Mouse (Mus musculus) heart, postnatal 10 days (tissue): ENCODE results near the gene Xpo4. TPM values are rescaled to one million over a fixed set of nuclear protein-coding genes. Genes with fewer than 3 reads are reported as not detected.

Source experiments
- DNase-seq, 2 experiments: peaks; one replicate each; pipeline ENCODE4 v3.0.0; 2021
- intact Hi-C: fragments of 180-260 bp; cut with DNase I; formaldehyde crosslinking; loops from one replicate; pipeline ENCODE4 v1.15.1; 2025
- total RNA-seq, 2 experiments: library from RNA; stranded (reverse); gene quantifications; 2 replicates each; pipeline ENCODE4 v1.2.3; 2021

Xpo4 gene
- total RNA-seq, 2 experiments from 2014 or later = 16.6 to 19.1 TPM

DNA sequence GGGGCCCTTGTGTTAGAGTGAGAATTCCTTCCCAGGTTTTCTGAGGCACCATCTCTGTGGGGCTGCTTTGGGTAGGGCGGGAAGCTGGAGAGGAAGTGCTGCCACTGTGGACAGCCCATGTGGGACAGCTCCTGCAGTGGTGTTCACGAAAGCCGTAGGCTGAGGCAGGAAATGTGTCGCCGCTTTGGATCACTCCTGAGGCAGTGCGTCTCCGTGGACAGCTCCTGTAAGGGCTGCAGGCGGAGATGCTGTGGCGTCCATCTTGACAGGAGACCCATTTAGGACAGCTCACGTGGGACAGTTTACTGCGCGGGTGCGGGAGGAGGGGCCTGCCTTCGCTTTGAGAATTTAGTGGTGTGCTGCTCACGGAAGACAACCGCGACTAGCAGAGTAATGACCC is 119.7 kb downstream of the Xpo4 start:
- no peak for DNase-seq
- intact Hi-C loops = no loop called here

DNA sequence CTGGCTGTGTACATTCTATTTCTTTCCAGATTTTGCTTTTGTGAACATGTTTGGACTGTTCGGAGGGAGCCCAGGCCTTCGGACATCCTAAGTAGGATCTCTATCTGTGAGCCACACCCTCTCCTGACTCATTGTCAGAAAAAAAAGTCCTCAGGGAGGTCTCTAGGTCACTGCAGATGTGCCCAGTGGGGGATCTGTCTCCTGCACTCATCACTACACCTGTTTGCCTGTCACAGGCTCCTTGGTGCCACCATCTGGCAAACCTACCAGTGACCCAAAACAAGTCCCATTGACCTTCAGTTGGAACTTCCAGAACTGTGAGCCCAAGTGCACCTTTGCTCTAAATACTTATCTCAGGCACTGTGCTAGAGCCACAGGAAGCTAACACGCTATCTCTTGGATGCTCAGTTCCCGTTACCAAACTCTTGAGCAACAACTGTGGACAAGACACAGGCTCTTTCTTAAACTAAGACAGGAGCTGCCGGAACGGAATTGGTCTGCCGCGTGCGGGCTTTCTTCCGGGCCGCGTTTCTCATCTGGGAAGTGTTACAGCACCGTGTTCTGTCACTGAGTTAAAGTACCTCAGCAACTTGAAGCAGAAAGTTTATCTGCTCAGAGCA is 121.7 kb downstream of the Xpo4 start:
- no peak for DNase-seq
- intact Hi-C loops = no loop called here

DNA sequence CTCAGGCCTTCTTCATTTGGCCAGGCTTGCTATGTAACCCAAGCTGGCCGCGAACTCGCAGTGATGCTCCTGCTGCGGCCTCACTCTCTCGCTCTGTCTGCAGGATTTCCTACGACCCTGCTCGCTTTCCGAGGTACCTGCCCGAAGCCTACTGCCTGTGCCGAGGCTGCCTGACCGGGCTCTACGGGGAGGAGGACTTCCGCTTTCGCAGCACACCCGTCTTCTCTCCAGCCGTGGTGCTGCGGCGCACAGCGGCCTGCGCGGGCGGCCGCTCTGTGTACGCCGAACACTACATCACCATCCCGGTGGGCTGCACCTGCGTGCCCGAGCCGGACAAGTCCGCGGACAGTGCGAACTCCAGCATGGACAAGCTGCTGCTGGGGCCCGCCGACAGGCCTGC is 123.0 kb downstream of the Xpo4 start:
- no peak for DNase-seq
- intact Hi-C loops = no loop called here

DNA sequence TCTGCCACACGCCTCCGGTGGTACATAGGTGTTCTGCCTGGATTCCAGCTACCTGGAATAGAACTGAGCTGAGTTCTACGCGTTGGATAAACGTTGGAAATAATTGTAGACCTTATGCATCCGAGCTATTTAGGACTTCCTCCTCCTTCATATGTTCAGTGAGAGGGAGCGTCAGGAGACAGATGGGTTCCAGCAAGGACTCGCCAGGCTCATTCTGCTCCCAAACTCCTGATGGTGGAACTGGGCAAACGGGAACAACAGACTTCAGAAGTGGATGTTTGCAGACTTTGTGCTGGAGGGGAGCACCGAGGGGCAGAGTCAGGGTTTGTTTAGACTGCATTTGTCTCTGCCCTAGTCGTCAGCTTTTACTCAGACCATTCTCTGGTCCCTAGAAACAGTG is 124.5 kb downstream of the Xpo4 start:
- DNase-seq = no peak
- intact Hi-C loops = no loop called here

DNA sequence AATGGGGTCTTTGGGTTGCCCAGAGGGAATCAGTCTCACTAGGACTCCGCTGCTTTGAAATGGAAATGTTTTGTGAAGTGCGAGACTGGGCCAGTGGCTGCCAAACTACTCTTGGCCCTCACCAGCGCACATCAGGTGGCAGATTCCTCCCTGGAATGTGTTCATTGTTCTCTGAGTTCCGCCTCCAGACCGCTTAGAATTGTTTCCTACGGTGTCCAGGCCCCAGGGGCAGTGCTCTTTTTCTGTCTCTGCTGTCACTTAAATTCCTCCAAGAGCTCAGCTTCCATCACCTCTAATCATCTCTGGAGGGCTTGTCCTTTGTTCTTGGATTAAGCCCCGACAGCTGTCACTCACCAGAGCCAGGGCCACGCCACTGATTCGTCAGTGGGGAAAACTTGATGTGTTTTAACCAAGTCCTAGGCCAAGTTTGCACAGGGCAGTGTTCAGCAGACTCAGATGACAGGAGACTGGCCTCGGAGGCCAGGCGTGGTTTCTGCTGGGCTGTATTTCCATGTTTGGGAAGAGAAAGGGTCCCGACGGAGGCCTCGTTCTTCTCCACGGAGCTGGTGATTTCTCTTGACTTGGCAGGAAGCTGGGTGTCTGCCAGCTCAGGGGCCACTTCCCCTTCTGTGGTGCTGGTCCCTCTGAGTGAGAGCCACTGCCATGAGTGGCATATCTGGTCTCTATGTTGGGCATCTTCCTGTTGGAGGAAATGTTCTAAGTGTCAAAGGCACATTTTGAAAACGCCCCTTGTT is 127.8 kb downstream of the Xpo4 start:
- DNase-seq = peak; percentile 53 to 63
- intact Hi-C loops = no loop called here

DNA sequence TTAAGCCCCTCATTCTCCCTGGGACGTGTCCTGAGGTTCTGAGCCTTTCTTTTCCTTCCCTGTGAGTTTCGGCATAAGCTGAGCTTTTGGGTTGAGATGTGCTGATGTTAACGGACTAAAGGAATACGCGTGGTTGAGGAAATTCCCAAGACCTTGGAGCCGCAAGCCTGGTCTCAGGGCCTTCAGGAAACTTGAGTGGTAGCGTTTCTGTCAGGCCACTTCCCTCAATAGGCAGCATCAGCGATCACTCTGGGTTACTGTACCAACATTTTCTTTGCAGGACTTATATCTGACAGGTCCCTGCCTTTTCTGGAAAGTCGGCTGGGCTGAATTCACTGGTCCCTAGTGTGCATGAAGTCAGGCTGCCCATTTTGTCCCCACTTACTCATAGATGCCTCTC is 128.4 kb downstream of the Xpo4 start:
- DNase-seq = no peak
- intact Hi-C loops = no loop called here

DNA sequence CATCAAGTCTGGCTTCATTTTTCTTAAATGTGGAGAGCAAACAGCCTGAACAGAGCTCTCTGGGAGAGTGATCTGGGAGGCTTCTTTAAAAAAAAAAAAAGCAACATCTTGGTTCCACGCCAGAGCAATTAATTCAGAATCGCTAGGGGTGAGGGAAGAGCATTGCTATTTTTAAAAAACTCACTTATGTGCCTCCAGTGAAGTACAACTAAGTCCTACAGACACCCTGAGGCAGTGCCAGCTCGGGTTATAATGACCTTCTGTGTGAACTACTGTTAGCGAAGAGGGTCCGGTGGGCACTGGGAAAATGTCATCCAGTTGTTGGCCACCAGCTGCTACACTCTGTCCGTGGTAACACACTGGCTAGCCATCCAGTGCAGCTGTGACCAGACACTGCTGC is 129.6 kb downstream of the Xpo4 start:
- DNase-seq = peak; percentile 76
- intact Hi-C loops = loop anchor here (1.0 kb wide), 1 partner anchor 84 kb away; no protein-coding TSS in a partner anchor

DNA sequence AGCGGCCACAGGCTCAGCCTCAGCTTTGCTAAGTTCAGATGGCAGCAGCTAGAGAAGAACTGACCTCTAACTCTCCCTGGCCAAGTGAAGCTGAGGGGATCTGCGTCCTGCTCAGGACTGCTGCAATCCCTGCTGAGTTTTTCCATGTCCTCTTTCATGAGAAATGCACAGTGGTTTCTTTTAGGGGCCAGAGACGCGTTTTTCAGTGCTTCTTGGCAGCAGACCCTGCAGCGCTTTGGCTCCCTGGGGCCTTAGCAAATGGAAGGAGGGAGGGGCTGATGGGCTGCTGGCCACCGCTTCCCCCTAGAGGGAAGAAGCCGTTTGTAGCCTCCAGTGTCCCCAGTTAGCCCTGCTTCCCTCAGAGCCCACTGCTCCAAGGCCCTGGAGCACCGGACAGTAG is 130.3 kb downstream of the Xpo4 start:
- peak; percentile 83 to 85 for DNase-seq

DNA sequence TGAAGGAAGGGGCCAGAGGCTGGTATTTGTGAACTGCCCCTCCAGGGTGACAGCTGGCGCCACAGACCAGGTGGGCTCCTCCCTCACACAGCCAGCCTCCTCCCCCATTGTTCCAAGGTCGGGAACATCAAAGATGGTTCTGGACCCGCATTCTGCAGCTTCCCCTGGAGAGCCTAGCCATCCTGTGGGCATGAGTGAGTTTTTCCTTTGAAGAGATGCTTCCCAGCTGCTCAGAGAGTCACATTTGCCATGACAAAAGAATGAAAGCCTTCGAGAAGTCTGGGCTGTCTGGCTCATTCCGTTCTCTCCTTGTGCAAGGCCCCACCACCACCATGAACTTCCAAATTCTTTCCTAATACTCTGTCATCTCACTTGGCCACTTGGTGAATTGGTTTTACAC is 130.9 kb downstream of the Xpo4 start:
- DNase-seq = peak; percentile 39
- intact Hi-C loops = loop anchor here (5.0 kb wide), 1 partner anchor 38 kb away; the partner anchor contains the start of gene Eef1akmt1

More for the DNA sequence above, 130.3 kb downstream of the Xpo4 start:
- intact Hi-C loops = loop anchor here (1.0 to 5.0 kb wide), 2 partner anchors 37 to 84 kb away; partner anchors contain the start of gene Eef1akmt1

DNA sequence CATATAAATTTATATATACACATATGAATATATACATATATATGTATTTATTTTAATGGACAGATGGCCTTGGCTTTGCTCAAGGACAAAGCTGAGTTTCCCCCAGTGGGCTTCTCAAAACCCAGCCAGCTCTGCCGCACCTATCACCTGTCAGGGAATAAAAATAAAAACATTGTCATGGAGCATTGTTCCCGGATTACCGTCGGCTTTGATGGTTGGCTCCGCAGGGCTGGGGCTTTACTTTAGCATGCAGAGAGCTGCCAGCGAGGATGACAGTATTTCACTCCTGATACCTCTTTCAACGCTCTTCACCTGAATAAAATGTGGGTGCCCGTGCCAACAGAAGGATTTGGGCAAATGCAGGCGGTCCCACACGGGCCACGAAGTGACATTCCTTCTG is 131.4 kb downstream of the Xpo4 start:
- intact Hi-C loops = loop anchor here (5.0 kb wide), 1 partner anchor 38 kb away; the partner anchor contains the start of gene Eef1akmt1

DNA sequence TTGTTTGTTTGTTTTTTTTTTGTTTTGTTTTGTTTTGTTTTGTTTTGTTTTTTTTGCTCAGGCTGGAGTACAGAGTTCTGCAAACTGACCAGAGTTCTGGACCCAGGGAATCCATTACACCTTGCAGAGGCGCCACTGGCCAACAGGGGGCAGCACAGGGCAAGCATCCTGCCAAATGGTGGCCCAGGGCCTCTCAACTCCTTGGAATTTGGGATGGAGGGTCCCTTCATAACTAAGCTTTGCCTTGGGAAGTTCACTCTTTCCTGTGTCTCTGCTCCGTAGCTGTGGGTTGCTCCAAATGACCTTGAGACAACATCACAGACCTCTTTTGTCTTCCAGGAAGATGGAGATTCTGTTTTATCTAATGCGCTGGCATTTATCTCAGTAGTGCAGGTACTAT is 132.0 kb downstream of the Xpo4 start:
- DNase-seq = peak; percentile 69 to 83
- intact Hi-C loops = loop anchor here (5.0 kb wide), 1 partner anchor 39 kb away; the partner anchor contains the start of gene Eef1akmt1

More for the DNA sequence above, 131.4 kb downstream of the Xpo4 start:
- no peak for DNase-seq

DNA sequence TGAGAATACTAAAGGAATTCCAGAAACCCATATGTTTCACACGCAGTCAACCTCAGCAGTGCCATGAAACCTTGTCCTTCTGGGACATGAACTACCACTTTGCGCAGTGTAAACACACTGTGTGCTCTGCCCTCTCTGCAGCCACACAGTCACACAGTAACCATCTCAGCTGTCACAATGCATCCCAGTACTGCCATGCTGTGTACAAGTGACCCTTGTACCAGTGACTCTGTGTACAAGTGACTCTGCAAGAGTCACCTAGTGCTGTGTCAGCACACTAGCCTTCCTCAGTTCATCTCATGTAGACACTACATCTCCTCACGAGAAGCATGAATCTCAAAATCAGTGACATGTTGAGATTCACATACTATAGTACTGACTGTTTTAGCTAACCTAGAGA is 132.7 kb downstream of the Xpo4 start:
- no peak for DNase-seq
- intact Hi-C loops = loop anchor here (5.0 kb wide), 1 partner anchor 40 kb away; the partner anchor contains the start of gene Eef1akmt1

DNA sequence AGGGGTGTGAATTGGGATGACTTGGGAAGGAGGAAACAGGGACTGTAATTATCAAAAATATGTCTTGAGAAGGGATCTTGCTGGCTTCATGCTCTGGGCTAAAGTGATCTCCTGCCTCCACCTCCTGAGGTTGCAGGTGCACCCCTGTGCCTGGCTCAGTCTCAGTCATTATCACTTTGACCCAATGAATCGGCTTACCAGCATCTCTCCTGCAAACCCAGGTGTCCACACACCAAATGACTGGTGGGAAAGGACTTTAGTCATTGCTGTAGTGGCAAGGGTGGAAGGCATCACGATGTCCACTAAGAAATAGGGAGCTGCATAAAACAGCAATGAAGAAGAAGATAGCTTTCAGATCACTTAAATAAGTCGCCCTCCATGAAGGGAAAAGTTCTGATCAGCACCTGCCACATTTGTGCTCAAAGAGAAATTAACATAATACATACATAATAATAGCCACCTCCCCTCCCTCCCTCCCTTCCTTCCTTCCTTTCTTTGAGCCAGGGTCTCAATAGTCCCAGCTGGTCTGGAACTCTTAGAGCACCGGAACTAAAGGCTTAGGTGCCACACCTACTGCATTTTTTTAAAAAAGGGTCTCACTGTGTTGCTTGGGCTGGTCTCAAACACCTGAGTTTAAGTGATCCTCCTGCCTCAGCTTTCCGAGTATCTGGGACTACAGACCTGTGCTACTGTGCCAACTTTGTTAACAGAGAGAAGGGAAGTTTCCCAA is 135.3 kb downstream of the Xpo4 start:
- no peak for DNase-seq
- intact Hi-C loops = loop anchor here (5.0 kb wide), 1 partner anchor 42 kb away; the partner anchor contains the start of gene Eef1akmt1

DNA sequence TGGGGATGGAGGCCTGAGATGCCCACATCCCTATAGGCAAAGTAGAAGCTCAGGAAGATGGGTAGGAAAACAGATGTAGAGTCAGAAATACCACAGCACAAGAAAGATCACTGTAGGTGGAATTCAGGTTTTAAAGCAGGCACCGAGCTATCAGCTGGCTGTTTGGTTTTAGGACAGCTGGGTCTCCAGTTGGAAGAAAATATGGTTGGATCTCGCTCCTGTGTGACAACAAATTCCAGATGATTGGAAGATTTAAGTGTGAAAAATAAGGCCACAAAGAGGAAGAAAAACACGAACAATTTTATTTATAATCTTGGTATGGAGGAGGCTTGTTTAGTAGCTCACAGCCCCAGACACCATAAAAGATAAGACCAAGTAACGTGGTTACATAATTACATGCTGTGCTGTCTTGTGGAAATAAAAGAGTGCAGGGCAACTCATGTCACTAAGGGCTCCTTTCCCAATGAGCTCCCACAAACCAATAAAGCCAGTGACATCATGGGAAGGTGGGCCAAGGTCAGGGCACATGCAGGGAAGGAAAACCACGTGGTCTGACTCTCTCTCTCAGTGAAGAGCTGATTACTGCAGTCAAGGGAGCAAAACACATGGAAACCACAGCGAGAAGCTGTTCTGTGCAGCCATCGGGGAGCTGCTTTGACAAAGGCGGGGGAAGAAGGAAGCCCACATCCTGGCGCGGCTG is 136.0 kb downstream of the Xpo4 start:
- intact Hi-C loops = no loop called here
- DNase-seq = peak; percentile 80 to 81

DNA sequence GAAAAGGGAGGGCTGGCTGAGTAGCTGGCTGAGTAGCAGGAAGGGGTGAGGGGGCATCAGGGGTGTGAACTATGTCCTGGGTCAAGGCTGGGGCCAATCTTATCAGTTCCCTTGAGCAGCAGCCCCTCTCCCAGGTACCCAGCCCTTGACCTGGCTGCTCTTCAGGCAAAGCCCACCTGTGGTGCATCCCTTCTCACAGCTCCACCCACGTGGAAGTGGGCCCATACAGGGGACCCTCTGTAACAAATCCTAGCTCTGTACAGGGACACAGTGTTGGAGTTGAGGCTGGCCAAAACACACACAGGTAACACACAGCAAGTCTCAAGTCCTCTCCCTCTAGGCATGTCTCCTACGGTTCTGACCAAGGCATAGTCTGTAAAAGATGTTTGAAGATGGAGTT is 137.6 kb downstream of the Xpo4 start:
- intact Hi-C loops = no loop called here
- DNase-seq = no peak

Other genes starting within 250 kb of the Xpo4 start
- gene Ift88, start 241.4 kb downstream of the Xpo4 start, total RNA-seq = 1 to 10 TPM; 4.5 to 5.1 TPM
- gene Il17d, start 140.7 kb downstream of the Xpo4 start, total RNA-seq = 1 to 10 TPM; 8.4 to 8.8 TPM
- 10 to 100 TPM; 32.4 to 32.6 TPM for gene Eef1akmt1, start 93.8 kb downstream of the Xpo4 start, total RNA-seq
- gene Gm49361, start 80.7 kb upstream of the Xpo4 start, total RNA-seq = 1 to 10 TPM; 1.5 to 1.6 TPM
- 10 to 100 TPM; 46.6 to 46.7 TPM for gene Lats2, start 93.0 kb upstream of the Xpo4 start, total RNA-seq
- 10 to 100 TPM; 66.5 to 83.0 TPM for gene Sap18, start 132.8 kb upstream of the Xpo4 start, total RNA-seq
- 1 to 10 TPM; 2.6 to 2.9 TPM for gene Ska3, start 160.8 kb upstream of the Xpo4 start, total RNA-seq
- gene Mrpl57, start 160.8 kb upstream of the Xpo4 start, total RNA-seq = 10 to 100 TPM; 71.2 to 79.6 TPM
- 10 to 100 TPM; 22.2 to 24.8 TPM for gene Zdhhc20, start 224.8 kb upstream of the Xpo4 start, total RNA-seq